Mouse (Mus musculus) stomach, postnatal 0 days (tissue): ENCODE measurements around the gene Otud7a.

Experiments used
- CTCF ChIP-seq: IDR thresholded peaks from 2 replicates; pipeline ENCODE4 v1.5.1; 2016; ENCODE audit warnings: antibody characterized with exemption, low read depth, mild to moderate bottlenecking, moderate library complexity
- EP300 ChIP-seq: optimal IDR thresholded peaks from 2 replicates; pipeline ENCODE3; 2016; ENCODE audit warnings: antibody characterized with exemption

DNA sequence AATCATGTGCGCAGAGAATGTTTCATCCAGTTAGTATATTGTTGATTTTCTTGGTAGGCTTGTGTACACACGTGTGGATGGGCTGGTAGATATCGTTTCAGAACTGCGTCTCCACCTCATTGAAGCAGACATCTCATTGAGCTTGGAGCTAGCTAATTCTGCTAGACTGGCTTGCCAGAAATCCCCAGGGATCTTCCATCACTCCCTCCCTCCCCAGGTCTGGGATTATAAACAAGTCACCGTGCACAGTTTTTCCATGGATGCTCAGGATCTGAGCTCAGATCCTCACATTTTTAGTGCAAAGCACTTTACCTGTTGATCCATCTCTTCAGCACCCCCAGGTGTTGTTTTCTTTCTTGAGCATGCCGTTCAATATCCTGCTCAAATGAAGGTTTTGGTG lies 22.2 kb downstream of the Otud7a start:
- TF ChIP-seq CTCF (no peak), EP300 (no peak)
